Mouse (Mus musculus): ENCODE measurements at regions not wholly inside any gene's neighbourhood (a gene's known extent, or its start where the extent isn't known, plus 50 kb on each side); places are given as distances from the start of the nearest gene placed in this dataset.

GRCm38 (mm10) chr1:92776353-92776752 lies 55.1 kb upstream of the Gpc1 start:
- no peak for ATAC-seq (replicated peaks; ENCODE audit: low FRiP score, poor library complexity, severe bottlenecking)

DNA sequence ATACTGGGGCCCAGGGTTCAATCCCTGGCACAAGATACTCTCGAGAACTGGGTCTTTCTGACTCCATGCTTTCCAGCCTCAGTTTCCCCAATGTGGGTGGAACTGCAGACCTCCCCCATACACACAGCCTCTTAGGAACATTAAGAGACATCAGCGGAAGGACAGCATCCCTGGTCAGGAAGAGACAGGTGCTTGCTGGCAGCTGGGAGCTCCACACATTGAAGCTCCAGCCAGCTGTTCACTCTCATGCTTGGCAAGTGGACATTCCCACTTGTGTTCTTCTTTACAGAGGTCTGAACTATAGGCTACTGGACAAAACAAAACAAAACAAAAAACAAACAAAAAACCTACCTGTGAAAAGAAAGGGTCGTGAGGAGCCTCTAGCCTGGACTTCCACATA lies 55.5 kb upstream of the Gpc1 start:
- no peak for ATAC-seq (replicated peaks; ENCODE audit: low FRiP score, poor library complexity, severe bottlenecking)

GRCm38 (mm10) chr1:92774743-92775692 lies 56.4 kb upstream of the Gpc1 start:
- ATAC-seq (replicated peaks; ENCODE audit: low FRiP score, poor library complexity, severe bottlenecking): no peak

- no peak for ATAC-seq (replicated peaks; ENCODE audit: low FRiP score, poor library complexity, severe bottlenecking)
These were observed 57.4 kb upstream of the Gpc1 start for GRCm38 (mm10) chr1:92774006-92774405.

- no peak for ATAC-seq (replicated peaks; ENCODE audit: low FRiP score, poor library complexity, severe bottlenecking)
These were observed 58.7 kb upstream of the Gpc1 start for GRCm38 (mm10) chr1:92772784-92773113.

DNA sequence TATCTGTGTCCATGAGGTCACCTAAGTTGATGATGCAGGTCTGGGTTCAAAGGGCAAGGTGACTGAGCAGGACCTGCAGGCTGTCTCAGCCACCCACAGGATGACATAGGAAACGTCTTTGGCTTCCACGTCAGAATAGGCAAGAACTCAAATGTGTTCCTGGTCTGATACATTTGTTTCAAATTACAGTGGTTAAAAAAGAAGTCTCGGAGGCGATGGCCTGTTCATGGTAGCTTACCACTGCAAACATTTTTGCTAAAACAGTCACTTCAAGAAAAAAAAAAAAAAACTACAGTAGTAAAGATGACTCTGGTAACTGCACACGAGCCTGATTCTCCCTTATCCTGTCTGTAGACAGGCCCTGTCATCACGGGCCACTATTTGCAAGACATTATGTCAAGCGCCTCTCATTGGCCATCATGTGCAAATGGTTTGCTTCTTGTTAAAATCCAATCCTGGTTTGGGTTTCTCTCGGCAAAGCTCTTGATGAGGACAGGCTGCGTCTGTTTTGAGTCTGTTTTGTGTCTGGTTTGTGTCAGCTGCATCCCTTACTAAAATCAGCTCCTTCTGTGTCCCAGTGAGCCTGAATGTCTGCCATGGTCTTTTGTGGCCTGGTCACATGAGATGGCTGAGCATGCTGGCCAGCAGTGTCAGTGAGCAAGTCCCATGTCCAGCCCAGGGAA lies 59.2 kb upstream of the Gpc1 start:
- ATAC-seq (replicated peaks; ENCODE audit: low FRiP score, poor library complexity, severe bottlenecking): no peak

- ATAC-seq (replicated peaks; ENCODE audit: low FRiP score, poor library complexity, severe bottlenecking): no peak
These were observed 61.7 kb upstream of the Gpc1 start for GRCm38 (mm10) chr1:92769696-92770095.

DNA sequence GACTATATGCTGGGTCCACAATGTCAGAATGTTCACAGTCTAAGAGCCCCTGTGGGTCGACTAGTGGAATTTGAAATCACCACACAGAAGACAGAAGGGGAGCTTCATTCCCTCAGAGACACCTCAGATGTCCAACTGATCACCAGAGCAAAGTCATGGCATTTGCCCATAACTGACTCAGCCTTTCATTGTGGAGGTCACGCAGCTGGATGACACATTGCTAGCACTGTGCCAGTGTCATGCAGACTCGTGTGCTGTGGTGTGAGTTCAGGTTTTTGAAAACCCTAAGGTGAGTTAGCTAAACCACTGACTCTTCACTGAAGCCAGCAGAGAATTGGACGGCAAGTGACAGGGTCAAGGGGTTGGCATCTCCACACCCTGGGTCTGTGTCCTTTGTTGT lies 62.3 kb upstream of the Gpc1 start:
- no peak for ATAC-seq (replicated peaks; ENCODE audit: low FRiP score, poor library complexity, severe bottlenecking)

DNA sequence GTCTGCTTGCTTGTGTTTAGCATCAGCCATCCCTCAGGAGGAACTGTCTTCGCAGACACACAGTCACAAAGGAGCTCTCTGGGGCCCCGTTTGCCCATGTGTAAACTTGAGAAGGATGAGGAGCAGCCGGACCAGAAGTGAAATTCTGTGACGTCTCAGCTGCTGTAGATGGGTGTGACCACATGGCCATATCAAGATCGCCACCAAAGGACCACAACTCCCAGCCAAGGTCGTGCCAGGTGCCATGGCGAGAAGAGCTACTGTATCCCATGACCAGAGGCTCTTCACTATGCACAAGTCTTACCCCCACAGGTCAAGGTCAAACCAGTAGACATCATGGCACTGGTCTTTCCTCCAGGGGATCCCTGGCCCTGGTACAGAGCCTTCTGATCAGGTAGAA lies 64.9 kb upstream of the Gpc1 start:
- ATAC-seq (replicated peaks; ENCODE audit: low FRiP score, poor library complexity, severe bottlenecking): no peak

- ATAC-seq (replicated peaks; ENCODE audit: low FRiP score, poor library complexity, severe bottlenecking): no peak
These were observed 76.5 kb upstream of the Gpc1 start for GRCm38 (mm10) chr1:92754793-92755488.

GRCm38 (mm10) chr1:92751700-92752136 lies 79.7 kb upstream of the Gpc1 start:
- ATAC-seq (replicated peaks; ENCODE audit: low FRiP score, poor library complexity, severe bottlenecking): no peak

DNA sequence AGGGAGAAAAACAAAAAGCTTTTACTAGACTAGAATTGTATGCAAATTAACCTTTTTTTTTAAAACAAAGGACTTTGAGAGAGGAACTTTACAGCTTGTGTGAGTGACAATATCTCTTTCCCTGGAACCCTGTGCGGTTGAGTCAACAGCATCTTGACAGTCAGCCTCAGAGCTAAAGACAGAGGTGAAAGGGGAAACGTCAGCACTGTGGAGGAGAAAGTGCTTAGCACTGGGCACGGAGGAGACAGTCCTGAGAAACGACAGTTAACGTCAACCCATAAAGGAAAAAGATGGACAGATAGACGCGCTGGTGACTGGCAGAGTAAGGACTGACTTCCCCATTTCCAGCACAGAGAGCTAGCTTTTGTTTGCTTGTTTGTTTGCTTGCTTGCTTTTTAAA lies 82.0 kb upstream of the Gpc1 start:
- ATAC-seq (replicated peaks; ENCODE audit: low FRiP score, poor library complexity, severe bottlenecking): no peak

DNA sequence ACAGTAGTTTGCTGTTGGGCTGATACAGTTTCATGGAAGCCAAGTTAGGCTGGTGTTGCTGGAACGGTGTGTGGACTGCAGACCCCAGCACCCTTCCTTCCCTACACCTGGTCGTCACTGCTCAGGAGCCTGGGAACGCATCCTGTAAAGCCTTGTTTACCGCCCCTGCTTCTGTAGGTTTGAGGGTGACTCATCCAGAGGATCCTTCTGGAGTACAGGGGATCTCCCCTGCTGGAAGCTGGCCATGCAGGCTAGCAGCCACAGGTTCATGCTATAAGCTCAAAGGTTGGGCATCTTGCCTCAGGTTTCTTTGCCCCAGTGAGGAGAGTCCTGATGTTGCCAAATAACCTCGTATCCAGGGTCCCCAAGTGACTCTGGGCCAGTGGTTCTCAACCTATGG lies 86.2 kb upstream of the Gpc1 start:
- ATAC-seq (replicated peaks; ENCODE audit: low FRiP score, poor library complexity, severe bottlenecking): no peak

GRCm38 (mm10) chr1:92744528-92745241 lies 86.8 kb upstream of the Gpc1 start:
- ATAC-seq (replicated peaks; ENCODE audit: low FRiP score, poor library complexity, severe bottlenecking): no peak

DNA sequence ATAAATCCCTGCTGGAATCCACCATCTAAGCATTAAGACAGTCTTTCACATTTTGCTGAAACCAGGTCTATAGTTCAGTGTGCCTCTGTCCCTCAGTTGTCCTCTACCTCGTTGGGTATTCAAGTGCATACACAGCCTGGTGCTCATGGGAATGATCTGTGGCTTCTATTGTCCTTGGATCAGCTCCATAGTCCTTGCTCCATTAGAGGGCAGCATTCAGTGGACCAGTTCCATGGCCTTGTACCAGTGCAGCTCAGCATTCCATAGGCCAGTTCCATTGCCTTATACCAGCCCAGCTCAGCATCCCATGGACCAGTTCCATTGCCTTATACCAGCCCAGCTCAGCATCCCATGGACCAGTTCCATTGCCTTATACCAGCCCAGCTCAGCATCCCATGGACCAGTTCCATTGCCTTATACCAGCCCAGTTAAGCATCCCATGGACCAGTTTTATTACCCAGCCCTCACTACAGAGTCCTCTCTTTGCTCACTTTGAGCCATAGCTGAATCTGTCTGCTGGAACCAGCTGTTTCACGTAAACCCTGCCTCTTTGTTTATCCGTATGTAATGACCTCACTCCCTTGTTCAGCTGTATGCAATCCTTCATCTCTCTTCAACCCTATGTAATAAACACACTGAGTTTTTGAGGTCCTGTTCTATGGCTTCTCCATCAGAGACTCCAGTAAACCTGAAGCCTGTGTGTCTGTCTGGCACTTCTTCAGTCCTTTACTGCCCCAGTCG lies 88.4 kb upstream of the Gpc1 start:
- ATAC-seq (replicated peaks; ENCODE audit: low FRiP score, poor library complexity, severe bottlenecking): no peak

- ATAC-seq (replicated peaks; ENCODE audit: low FRiP score, poor library complexity, severe bottlenecking): no peak
These were observed 89.1 kb upstream of the Gpc1 start for GRCm38 (mm10) chr1:92742300-92742699.

- no peak for ATAC-seq (replicated peaks; ENCODE audit: low FRiP score, poor library complexity, severe bottlenecking)
These were observed 90.4 kb upstream of the Gpc1 start for GRCm38 (mm10) chr1:92741047-92741446.

DNA sequence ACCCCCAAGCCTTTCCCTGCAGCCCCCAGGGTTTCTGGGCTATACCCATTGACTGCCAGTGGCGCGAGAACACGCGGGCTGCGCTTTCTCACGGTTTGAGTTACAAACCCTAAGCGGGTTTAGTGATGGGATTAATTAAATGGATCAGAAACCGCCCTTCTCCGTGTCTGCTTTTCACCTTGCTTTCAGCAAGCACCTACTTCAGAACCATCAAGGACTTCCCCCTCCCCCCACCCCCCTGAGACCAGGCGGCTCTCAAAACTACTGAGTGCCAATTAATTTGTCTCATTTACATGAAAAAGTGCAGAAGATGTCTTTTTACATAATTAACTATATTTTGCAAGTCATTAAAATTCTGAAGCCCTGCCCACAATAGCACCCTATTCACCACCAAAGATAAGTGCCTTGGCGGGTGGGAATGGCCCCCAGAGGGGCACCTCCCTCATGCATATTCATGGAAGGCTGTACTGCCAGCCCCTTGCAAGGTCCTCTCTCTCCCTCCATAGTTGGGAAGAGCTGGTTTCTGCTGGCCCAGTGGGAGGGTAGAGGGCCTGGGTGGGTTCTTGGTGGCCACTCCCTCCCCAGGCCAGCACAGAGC lies 89.1 kb upstream of the Otos start:
- no peak for ATAC-seq (replicated peaks; ENCODE audit: low FRiP score, poor library complexity, severe bottlenecking)

DNA sequence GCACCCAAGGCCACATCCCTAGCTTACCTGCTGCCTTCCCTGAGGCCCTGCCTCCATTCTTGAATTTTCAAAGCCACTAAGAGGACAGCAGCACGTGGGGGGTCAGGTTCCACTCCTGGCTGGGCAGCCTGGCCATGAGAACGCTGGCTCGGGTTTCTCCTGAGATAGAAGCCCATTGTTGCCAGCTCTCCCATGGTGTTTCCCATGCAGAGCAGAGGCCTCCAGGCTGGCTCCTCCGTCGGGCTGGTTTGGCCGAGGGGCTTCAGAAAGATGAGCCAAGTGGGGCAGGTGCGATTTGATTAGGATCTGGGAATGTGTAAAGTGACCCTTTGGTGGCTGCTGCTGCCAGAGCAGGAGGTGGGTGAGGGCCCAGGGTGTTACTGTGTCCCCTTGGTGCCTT lies 87.8 kb upstream of the Otos start:
- ATAC-seq (replicated peaks; ENCODE audit: low FRiP score, poor library complexity, severe bottlenecking): no peak
